Mouse (Mus musculus) limb, embryonic 10.5 days (tissue): ENCODE measurements at regions not wholly inside any gene's neighbourhood (a gene's known extent, or its start where the extent isn't known, plus 50 kb on each side); places are given as distances from the start of the nearest gene placed in this dataset.

ENCODE experiments used
- DNase-seq: peaks from one replicate; pipeline ENCODE4 v3.0.0-alpha.2; 2017; ENCODE audit warnings: low spot score
- H3K27ac ChIP-seq: fragments of 300-500 bp; sonication (generic); 2 replicates; pipeline ENCODE4 v1.5.1; 2016; ENCODE audit warnings: mild to moderate bottlenecking
- H3K27me3 ChIP-seq: fragments of 300-500 bp; sonication (generic); 2 replicates; pipeline ENCODE4 v1.6.1; 2016; ENCODE audit warnings: low read depth, mild to moderate bottlenecking; ENCODE audit not compliant: poor library complexity, severe bottlenecking
- H3K36me3 ChIP-seq: fragments of 300-500 bp; sonication (generic); 2 replicates; pipeline ENCODE4 v1.6.1; 2016; ENCODE audit warnings: mild to moderate bottlenecking, moderate library complexity
- H3K4me1 ChIP-seq: fragments of 300-500 bp; sonication (generic); 2 replicates; pipeline ENCODE4 v1.6.1; 2016
- H3K4me3 ChIP-seq: fragments of 300-500 bp; sonication (generic); 2 replicates; pipeline ENCODE4 v1.5.1; 2016; ENCODE audit warnings: mild to moderate bottlenecking, moderate library complexity
- H3K9me3 ChIP-seq: fragments of 300-500 bp; sonication (generic); replicated peaks from 2 replicates; pipeline ENCODE4 v1.6.1; 2016; ENCODE audit warnings: mild to moderate bottlenecking
- WGBS: fragments of 180-500 bp; shearing (Covaris S2); methylation state at CpG from one replicate; pipeline ENCODE4 v1.1.7; 2016; 5-methylcytosine and 5-hydroxymethylcytosine counted together

DNA sequence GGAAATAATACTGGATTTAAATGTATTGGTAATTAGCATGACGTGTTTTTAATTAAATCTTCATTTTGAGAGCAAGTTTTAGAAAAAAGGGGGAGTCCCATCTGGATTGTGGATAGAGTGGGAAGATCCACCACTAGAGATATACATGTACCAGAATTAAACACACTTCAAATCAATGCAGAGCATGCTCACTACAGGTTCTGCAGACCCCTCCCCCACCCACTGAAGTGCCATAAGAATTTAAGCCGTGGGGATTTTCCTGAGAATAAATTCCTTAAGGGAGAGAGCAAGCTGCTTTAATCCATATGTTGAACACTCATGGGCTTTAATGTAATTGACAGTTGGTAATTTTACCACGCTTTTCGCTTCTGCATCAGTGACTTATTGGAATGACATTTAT lies 401.4 kb downstream of the Dcdc2c start:
- Histone ChIP-seq H3K27me3 (no peaks in the 10 kb centered on the region), H3K4me1 (peaks cover 15% of the 10 kb centered on the region), H3K36me3 (no peaks in the 10 kb centered on the region), H3K9me3 (no peaks in the 10 kb centered on the region), H3K27ac (no peak overlapping the region), H3K4me3 (no peak overlapping the region)
- 81% methylated on average over 4 of the region's 4 CpGs for WGBS
- no peak for DNase-seq

DNA sequence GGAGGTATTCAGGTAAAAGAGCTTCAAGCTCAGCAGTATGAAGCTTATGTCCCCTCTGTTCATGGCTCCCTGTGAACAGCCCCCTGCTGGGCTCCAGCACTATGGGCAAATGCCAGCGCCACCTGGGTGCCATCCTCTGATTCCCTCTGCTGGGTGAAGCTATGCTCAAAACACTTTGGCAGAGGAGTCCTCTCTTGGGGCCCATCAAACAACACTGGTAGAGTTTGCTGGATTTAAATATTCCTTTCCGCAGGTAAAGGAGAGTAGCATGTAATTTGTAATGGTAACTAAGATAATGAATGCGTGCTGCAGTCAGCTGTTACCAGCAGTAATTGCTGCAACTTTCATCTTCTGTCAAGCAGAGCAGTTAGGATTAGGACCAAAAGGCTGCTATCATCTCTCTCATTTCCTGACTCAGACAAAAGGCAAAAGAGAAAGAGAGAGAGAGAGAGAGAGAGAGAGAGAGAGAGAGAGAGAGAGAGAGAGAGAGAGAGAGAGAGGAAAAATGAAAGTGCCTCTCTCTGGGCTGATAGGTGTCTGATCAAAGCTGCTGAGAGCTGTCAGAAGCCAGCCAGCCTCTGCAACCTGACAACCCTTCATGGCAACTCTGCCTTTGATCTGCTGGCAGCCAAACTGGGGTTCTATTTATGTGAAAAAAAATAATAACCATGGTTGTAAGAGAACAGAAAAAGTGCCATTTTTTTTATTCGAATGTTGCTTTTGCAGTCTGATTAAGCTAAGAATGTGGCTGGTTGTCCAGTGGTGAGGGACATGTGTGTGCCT lies 416.2 kb downstream of the Dcdc2c start:
- no peaks in the 10 kb centered on the region for H3K27me3 ChIP-seq
- DNase-seq: no peak
- peaks cover 17% of the 10 kb centered on the region for H3K4me1 ChIP-seq
- no peaks in the 10 kb centered on the region for H3K9me3 ChIP-seq
- 61% methylated on average over 4 of the region's 4 CpGs for WGBS
- H3K27ac ChIP-seq: no peak overlapping the region
- no peaks in the 10 kb centered on the region for H3K36me3 ChIP-seq
- H3K4me3 ChIP-seq: no peak overlapping the region

DNA sequence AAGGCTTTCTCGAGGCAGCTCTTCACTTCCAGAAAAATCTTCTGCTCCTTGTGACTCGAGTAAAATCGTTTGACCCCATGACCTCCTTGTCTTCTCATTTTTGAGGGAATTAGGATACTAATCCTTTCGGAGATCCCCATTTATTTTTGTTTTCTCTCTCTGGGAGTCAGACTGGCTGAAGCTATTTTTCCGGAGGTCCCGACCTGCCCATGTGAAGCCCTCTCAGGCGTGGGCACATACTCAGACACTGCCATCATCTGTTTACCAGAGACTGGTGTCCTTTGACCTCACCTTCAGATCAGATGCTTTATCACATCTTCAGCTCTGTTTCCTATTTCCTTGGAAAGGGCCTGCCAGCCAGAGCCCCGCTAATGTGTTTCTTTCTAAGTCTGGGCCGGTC lies 429.4 kb downstream of the Dcdc2c start:
- 29% methylated on average over 9 of the region's 9 CpGs for WGBS
- Histone ChIP-seq H3K27ac (no peak overlapping the region), H3K9me3 (no peaks in the 10 kb centered on the region), H3K36me3 (no peaks in the 10 kb centered on the region), H3K4me1 (peaks cover 11% of the 10 kb centered on the region), H3K27me3 (no peaks in the 10 kb centered on the region), H3K4me3 (no peak overlapping the region)
- DNase-seq: no peak

DNA sequence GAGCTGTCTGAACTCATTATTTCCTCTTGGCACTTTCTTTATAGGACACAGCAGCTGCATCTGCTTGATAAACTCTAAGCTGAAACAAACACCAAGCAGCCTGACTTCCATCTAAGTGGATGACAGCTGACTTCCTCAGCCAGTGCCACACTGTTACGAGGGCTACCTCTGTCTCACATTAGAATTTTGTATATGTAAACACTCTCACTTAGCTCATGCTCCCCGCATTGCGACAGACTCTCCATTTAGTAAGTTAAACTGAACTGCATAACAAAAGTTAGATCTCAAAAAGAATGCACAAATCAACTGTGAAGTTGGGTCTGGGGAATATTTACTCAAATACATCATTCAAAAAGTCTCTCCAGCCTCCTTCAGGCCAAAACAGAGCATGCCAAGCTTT lies 432.1 kb downstream of the Dcdc2c start:
- no peaks in the 10 kb centered on the region for H3K36me3 ChIP-seq
- no peaks in the 10 kb centered on the region for H3K27me3 ChIP-seq
- H3K4me3 ChIP-seq: no peak overlapping the region
- H3K4me1 ChIP-seq: peaks cover 11% of the 10 kb centered on the region
- WGBS: 76% methylated on average over 3 of the region's 3 CpGs
- no peaks in the 10 kb centered on the region for H3K9me3 ChIP-seq
- no peak for DNase-seq
- no peak overlapping the region for H3K27ac ChIP-seq

- 90% methylated on average over 6 of the region's 6 CpGs for WGBS
- Histone ChIP-seq H3K36me3 (no peaks in the 10 kb centered on the region), H3K9me3 (no peaks in the 10 kb centered on the region), H3K27me3 (no peaks in the 10 kb centered on the region), H3K4me3 (no peak overlapping the region), H3K27ac (no peak overlapping the region), H3K4me1 (no peaks in the 10 kb centered on the region)
- no peak for DNase-seq
Measured at GRCm38 (mm10) chr12:28090673-28091072, 461.5 kb downstream of the Dcdc2c start.

- H3K36me3 ChIP-seq: no peaks in the 10 kb centered on the region
- no peak for DNase-seq
- no peak overlapping the region for H3K4me3 ChIP-seq
- no peak overlapping the region for H3K27ac ChIP-seq
- no peaks in the 10 kb centered on the region for H3K27me3 ChIP-seq
- H3K9me3 ChIP-seq: no peaks in the 10 kb centered on the region
- WGBS: 81% methylated on average over 4 of the region's 4 CpGs
- H3K4me1 ChIP-seq: no peaks in the 10 kb centered on the region
Measured at GRCm38 (mm10) chr12:28085460-28085859, 466.7 kb downstream of the Dcdc2c start.

DNA sequence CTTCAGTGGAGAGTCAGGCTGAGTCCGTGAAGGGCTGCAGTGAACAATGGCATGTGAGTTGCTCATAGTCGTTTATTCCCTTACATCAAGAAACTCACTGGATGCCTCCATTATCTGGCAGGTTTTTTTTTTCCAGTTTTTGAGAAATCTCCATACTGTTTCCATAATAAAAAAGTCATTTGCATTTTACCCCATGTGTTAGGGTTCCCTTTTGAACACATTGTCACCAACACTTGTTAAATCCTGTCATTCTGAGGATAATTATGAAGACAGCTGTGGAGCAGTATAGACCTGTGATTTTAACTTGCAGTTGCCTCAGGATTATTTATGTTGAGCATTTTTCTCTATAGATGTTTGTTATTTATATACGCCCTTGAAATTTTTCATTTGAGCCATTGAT lies 475.6 kb downstream of the Dcdc2c start:
- H3K27me3 ChIP-seq: no peaks in the 10 kb centered on the region
- H3K4me3 ChIP-seq: no peak overlapping the region
- H3K27ac ChIP-seq: no peak overlapping the region
- DNase-seq: no peak
- 88% methylated on average over 3 of the region's 3 CpGs for WGBS
- H3K4me1 ChIP-seq: no peaks in the 10 kb centered on the region
- H3K36me3 ChIP-seq: no peaks in the 10 kb centered on the region
- no peaks in the 10 kb centered on the region for H3K9me3 ChIP-seq

DNA sequence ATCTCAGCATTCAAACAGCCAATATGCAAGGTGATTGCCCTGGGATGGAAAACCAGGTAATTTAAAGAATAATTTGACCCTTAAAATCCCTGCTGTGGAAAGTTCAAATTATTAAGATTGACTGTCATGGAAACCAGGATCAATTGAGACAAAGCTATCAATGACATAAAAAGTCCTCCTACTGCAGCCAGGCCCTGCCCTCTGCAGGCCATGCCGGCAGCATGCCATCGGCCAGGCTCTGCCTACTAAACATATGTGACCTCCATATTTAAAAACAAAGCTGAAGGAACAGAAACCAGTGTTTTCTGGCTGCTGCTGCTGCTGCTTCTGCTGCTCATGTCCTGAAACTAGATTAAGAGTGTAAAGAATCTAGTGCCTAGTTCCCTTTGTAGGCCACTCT lies 483.6 kb downstream of the Dcdc2c start:
- no peak for DNase-seq
- H3K27ac ChIP-seq: no peak overlapping the region; the same call in 1 of the 2 replicates
- H3K27me3 ChIP-seq: no peaks in the 10 kb centered on the region
- no peaks in the 10 kb centered on the region for H3K36me3 ChIP-seq
- no peaks in the 10 kb centered on the region for H3K9me3 ChIP-seq
- 70% methylated on average over 2 of the region's 2 CpGs for WGBS
- no peaks in the 10 kb centered on the region; the same call in 1 of the 2 replicates for H3K4me1 ChIP-seq
- no peak overlapping the region for H3K4me3 ChIP-seq

DNA sequence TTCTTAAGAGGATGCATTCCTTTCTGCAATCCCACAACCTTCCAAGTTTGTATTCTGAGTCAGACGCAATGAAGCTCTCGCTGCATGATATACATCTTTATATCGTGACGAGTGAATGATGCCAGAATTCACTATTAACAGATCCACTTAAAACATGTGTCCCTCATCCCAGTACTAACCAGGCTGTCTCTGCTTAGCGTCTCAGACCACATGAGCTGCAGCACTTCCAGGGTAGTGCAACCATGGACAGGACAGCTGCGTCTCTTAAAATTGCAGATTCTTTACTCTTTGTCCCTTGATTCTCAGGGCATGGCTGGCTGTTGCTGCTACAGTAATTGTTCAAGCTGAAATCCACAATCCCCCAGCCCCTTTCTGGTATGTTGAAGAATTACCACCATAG lies 491.9 kb downstream of the Dcdc2c start:
- H3K4me1 ChIP-seq: no peaks in the 10 kb centered on the region; the same call in 1 of the 2 replicates
- no peaks in the 10 kb centered on the region for H3K27me3 ChIP-seq
- no peaks in the 10 kb centered on the region for H3K9me3 ChIP-seq
- 67% methylated on average over 6 of the region's 6 CpGs for WGBS
- H3K4me3 ChIP-seq: no peak overlapping the region
- H3K36me3 ChIP-seq: no peaks in the 10 kb centered on the region
- H3K27ac ChIP-seq: no peak overlapping the region
- no peak for DNase-seq

DNA sequence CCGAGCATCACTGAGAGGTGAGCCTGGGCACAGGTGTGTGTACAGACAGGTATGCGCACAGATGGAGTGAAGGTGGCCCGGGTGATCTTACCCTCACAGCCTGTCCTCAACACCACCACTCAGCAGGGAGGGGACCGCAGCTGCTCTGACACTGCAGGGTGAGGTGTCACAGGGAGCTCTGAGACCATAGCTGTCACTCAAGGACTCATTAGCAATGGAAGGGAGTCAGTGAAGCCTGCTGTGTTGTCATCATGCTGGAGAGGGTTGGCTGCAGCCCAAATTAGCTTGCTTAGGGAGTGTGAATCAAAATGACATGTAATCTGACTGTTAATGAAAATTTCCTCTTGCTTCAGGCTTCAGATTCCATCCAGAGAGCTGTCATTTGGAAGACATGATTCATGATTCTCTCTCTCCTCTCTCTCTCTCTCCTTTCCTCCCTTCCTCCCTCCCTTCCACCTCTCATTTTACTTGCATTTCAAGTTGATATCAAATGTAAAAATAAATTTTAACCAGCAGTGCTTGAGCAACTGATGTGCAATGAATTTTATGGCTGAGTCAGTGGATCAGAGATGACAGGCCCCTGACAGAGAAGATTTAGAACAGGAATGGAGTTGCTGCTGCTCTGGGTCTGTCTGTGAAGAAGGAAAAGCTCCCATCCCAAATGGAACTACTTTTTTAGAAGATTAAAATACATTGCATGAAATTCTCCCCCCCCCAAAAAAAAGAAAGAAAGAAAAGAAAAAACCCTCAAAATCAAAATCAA lies 496.5 kb downstream of the Dcdc2c start:
- DNase-seq: no peak
- Histone ChIP-seq H3K27ac (no peak overlapping the region), H3K4me1 (no peaks in the 10 kb centered on the region; the same call in 1 of the 2 replicates), H3K36me3 (no peaks in the 10 kb centered on the region), H3K4me3 (no peak overlapping the region), H3K27me3 (no peaks in the 10 kb centered on the region), H3K9me3 (no peaks in the 10 kb centered on the region)
- 41% methylated on average over 4 of the region's 4 CpGs for WGBS

- no peaks in the 10 kb centered on the region for H3K4me1 ChIP-seq
- H3K27me3 ChIP-seq: no peaks in the 10 kb centered on the region
- H3K36me3 ChIP-seq: no peaks in the 10 kb centered on the region
- H3K27ac ChIP-seq: no peak overlapping the region
- no peak overlapping the region for H3K4me3 ChIP-seq
- WGBS: 94% methylated on average over 11 of the region's 11 CpGs
- DNase-seq: no peak
- H3K9me3 ChIP-seq: no peaks in the 10 kb centered on the region
Measured at GRCm38 (mm10) chr12:28054444-28054843, 497.8 kb downstream of the Dcdc2c start.

GRCm38 (mm10) chr12:28047989-28048388 lies 504.2 kb downstream of the Dcdc2c start:
- H3K4me3 ChIP-seq: no peak overlapping the region
- H3K27me3 ChIP-seq: no peaks in the 10 kb centered on the region
- H3K9me3 ChIP-seq: no peaks in the 10 kb centered on the region
- 74% methylated on average over 4 of the region's 4 CpGs for WGBS
- no peaks in the 10 kb centered on the region for H3K4me1 ChIP-seq
- no peak overlapping the region for H3K27ac ChIP-seq
- H3K36me3 ChIP-seq: no peaks in the 10 kb centered on the region
- no peak for DNase-seq

- 82% methylated on average over 7 of the region's 7 CpGs for WGBS
Measured at GRCm38 (mm10) chr12:28038161-28038911, 513.9 kb downstream of the Dcdc2c start.

More at GRCm38 (mm10) chr12:28038161-28038911, 513.9 kb downstream of the Dcdc2c start:
- Histone ChIP-seq H3K4me1 (no peaks in the 10 kb centered on the region), H3K9me3 (no peaks in the 10 kb centered on the region), H3K36me3 (no peaks in the 10 kb centered on the region), H3K27ac (no peak overlapping the region), H3K27me3 (no peaks in the 10 kb centered on the region), H3K4me3 (no peak overlapping the region)
- DNase-seq: no peak
